Mouse (Mus musculus) E14TG2a.4 (cell line): ENCODE data around the gene Thbs1.

Experiments used
- CTCF ChIP-seq: conservative IDR thresholded peaks from 2 replicates; pipeline ENCODE4 v1.5.1; 2014; ENCODE audit warnings: low read length
- NANOG ChIP-seq: IDR thresholded peaks from 2 replicates; pipeline ENCODE4 v1.6.1; 2014; ENCODE audit warnings: borderline replicate concordance, low read length, mixed read lengths

- TF ChIP-seq CTCF (no peak), NANOG (no peak)
These were observed 8.4 kb downstream of the Thbs1 start for GRCm38 (mm10) chr2:118120095-118120494.
